Mouse (Mus musculus) limb, embryonic 11.5 days (tissue): Measurements from ENCODE around the gene Epb41l1. TPM values are rescaled to one million over a fixed set of nuclear protein-coding genes. Genes with fewer than 3 reads are reported as not detected.
"Not testable (repeated sequence)": the region's sequence is repeated elsewhere in the genome, so short reads cannot be mapped to it uniquely, and the experiment has no call there.

Experiments
- ATAC-seq: fragments of 200-750 bp; cut with Nextera tagmentation; 2 replicates; pipeline ENCODE4 v1.8.0; 2017; ENCODE audit warnings: low read depth; ENCODE audit not compliant: insufficient number of reproducible peaks, low FRiP score, low TSS enrichment
- DNase-seq: peaks from one replicate; pipeline ENCODE4 v3.0.0-alpha.2; 2015; ENCODE audit warnings: low spot score
- H3K27ac ChIP-seq: fragments of 300-500 bp; sonication (generic); replicated peaks from 2 replicates; pipeline ENCODE4 v1.5.1; 2014; ENCODE audit warnings: low read depth, mild to moderate bottlenecking, low read length
- H3K27me3 ChIP-seq: fragments of 300-500 bp; sonication (generic); 2 replicates; pipeline ENCODE4 v1.6.1; 2014; ENCODE audit warnings: mild to moderate bottlenecking, low read length, mixed read lengths; ENCODE audit not compliant: control insufficient read depth, insufficient read depth
- H3K36me3 ChIP-seq: fragments of 300-500 bp; sonication (generic); 2 replicates; pipeline ENCODE4 v1.6.1; 2014; ENCODE audit warnings: mild to moderate bottlenecking, low read length, moderate library complexity, mixed read lengths; ENCODE audit not compliant: control insufficient read depth, insufficient read depth
- H3K4me1 ChIP-seq: fragments of 300-500 bp; sonication (generic); 2 replicates; pipeline ENCODE4 v1.6.1; 2014; ENCODE audit warnings: low read length, mixed read lengths; ENCODE audit not compliant: control insufficient read depth, insufficient read depth
- H3K4me2 ChIP-seq: fragments of 300-500 bp; sonication (generic); 2 replicates; pipeline ENCODE4 v1.6.1; 2014; ENCODE audit warnings: low read depth, mild to moderate bottlenecking, moderate library complexity; ENCODE audit not compliant: severe bottlenecking
- H3K4me3 ChIP-seq: fragments of 300-500 bp; sonication (generic); 2 replicates; pipeline ENCODE4 v1.5.1; 2014; ENCODE audit warnings: low read depth, low read length
- H3K9ac ChIP-seq: fragments of 300-500 bp; sonication (generic); 2 replicates; pipeline ENCODE4 v1.6.1; 2014; ENCODE audit warnings: mild to moderate bottlenecking, low read length
- H3K9me3 ChIP-seq: fragments of 300-500 bp; sonication (generic); 2 replicates; pipeline ENCODE4 v1.6.1; 2016; ENCODE audit warnings: low read length; ENCODE audit not compliant: control insufficient read depth
- WGBS: fragments of 180-500 bp; shearing (Covaris S2); extraction: QIAGEN DNeasy Blood & Tissue Kit; methylation state at CpG from one replicate; pipeline ENCODE4 v1.1.7; 2014; 5-methylcytosine and 5-hydroxymethylcytosine counted together
- polyA plus RNA-seq: library from polyadenylated mRNA; unstranded; fragments of >200 nt; fragmentation: Nextera tagmentation; extraction: Ambion mirVana; gene quantifications from 2 replicates; pipeline ENCODE4 v1.2.1, GENCODE M21; 2014

Epb41l1 gene
- 2.1 and 2.2 TPM in 2 replicates for polyA plus RNA-seq

GRCm38 (mm10) chr2:156420694-156421380, at the start of gene Epb41l1:
Gene Epb41l1, plus strand, starts transcription at chr2:156420909.
- Histone ChIP-seq H3K4me2 (peak within 1 kb of the TSS; percentile 97), H3K4me1 (peaks cover 8% of the 10 kb centered on the region; the same call in 1 of the 2 replicates), H3K36me3 (no peaks in the 10 kb centered on the region), H3K27me3 (peaks cover 43% of the 10 kb centered on the region), H3K9ac (peak within 1 kb of the TSS; percentile 72), H3K27ac (no peak within 1 kb of the TSS), H3K4me3 (peak within 1 kb of the TSS; percentile 65), H3K9me3 (no peaks in the 10 kb centered on the region)
- WGBS, result 1% methylated on average over 66 of the region's 76 CpGs
- DNase-seq, result peak; percentile 70
- peak; percentile 55; the same call in 1 of the 2 replicates for ATAC-seq

- no peaks in the 10 kb centered on the region for H3K36me3 ChIP-seq
- H3K27me3 ChIP-seq, result no peaks in the 10 kb centered on the region
- no peaks in the 10 kb centered on the region for H3K4me1 ChIP-seq
- no peak for ATAC-seq
- H3K9ac ChIP-seq, result no peak overlapping the region
- no peak overlapping the region for H3K4me2 ChIP-seq
- WGBS, result 83% methylated on average over 7 of the region's 7 CpGs
- no peak overlapping the region for H3K4me3 ChIP-seq
- no peaks in the 10 kb centered on the region for H3K9me3 ChIP-seq
- H3K27ac ChIP-seq, result no peak overlapping the region
- no peak for DNase-seq
Measured at GRCm38 (mm10) chr2:156376956-156377355, 43.8 kb upstream of the Epb41l1 start.

GRCm38 (mm10) chr2:156379929-156380328, 40.8 kb upstream of the Epb41l1 start:
- DNase-seq (no peak), ATAC-seq (no peak)
- WGBS, result 93% methylated on average over 10 of the region's 10 CpGs
- Histone ChIP-seq H3K27me3 (no peaks in the 10 kb centered on the region), H3K36me3 (no peaks in the 10 kb centered on the region), H3K9ac (no peak overlapping the region), H3K4me1 (no peaks in the 10 kb centered on the region), H3K27ac (no peak overlapping the region), H3K4me3 (no peak overlapping the region), H3K4me2 (no peak overlapping the region), H3K9me3 (no peaks in the 10 kb centered on the region)

- no peak for DNase-seq
- no peaks in the 10 kb centered on the region for H3K4me1 ChIP-seq
- 70% methylated on average over 4 of the region's 4 CpGs for WGBS
Measured at GRCm38 (mm10) chr2:156381350-156381749, 39.4 kb upstream of the Epb41l1 start.

GRCm38 (mm10) chr2:156392461-156393154, 28.1 kb upstream of the Epb41l1 start:
- not testable (repeated sequence) for H3K36me3 ChIP-seq, H3K27ac ChIP-seq
- WGBS, result 0% methylated on average over 1 of the region's 63 CpGs

More at GRCm38 (mm10) chr2:156381350-156381749, 39.4 kb upstream of the Epb41l1 start:
- no peaks in the 10 kb centered on the region for H3K27me3 ChIP-seq
- no peak overlapping the region for H3K4me3 ChIP-seq
- H3K9me3 ChIP-seq, result no peaks in the 10 kb centered on the region
- H3K36me3 ChIP-seq, result no peaks in the 10 kb centered on the region
- H3K4me2 ChIP-seq, result no peak overlapping the region
- no peak overlapping the region for H3K9ac ChIP-seq
- H3K27ac ChIP-seq, result no peak overlapping the region
- no peak for ATAC-seq

GRCm38 (mm10) chr2:156393155-156393828, 27.4 kb upstream of the Epb41l1 start:
- no peaks in the 10 kb centered on the region for H3K27me3 ChIP-seq
- H3K4me3 ChIP-seq, result peak overlapping the region; percentile 34; the same call in 1 of the 2 replicates
- WGBS, result 66% methylated on average over 5 of the region's 5 CpGs
- no peaks in the 10 kb centered on the region for H3K36me3 ChIP-seq
- H3K27ac ChIP-seq, result no peak overlapping the region
- H3K9me3 ChIP-seq, result no peaks in the 10 kb centered on the region
- DNase-seq (no peak), ATAC-seq (no peak)
- no peak overlapping the region for H3K9ac ChIP-seq
- no peak overlapping the region; the same call in 1 of the 2 replicates for H3K4me2 ChIP-seq
- no peaks in the 10 kb centered on the region for H3K4me1 ChIP-seq

More at GRCm38 (mm10) chr2:156392461-156393154, 28.1 kb upstream of the Epb41l1 start:
- not testable (repeated sequence) for H3K27me3 ChIP-seq, H3K9ac ChIP-seq, H3K4me1 ChIP-seq, H3K4me2 ChIP-seq, H3K9me3 ChIP-seq
- peak overlapping the region; percentile 34 for H3K4me3 ChIP-seq
- DNase-seq (peak; percentile 84), ATAC-seq (peak; percentile 89)

- no peaks in the 10 kb centered on the region for H3K9me3 ChIP-seq
Measured at GRCm38 (mm10) chr2:156394282-156394681, 26.4 kb upstream of the Epb41l1 start.

GRCm38 (mm10) chr2:156396096-156396495, 24.6 kb upstream of the Epb41l1 start:
- Histone ChIP-seq H3K9me3 (no peaks in the 10 kb centered on the region), H3K36me3 (no peaks in the 10 kb centered on the region), H3K4me3 (no peak overlapping the region), H3K9ac (no peak overlapping the region), H3K4me1 (peaks cover 3% of the 10 kb centered on the region; the same call in 1 of the 2 replicates), H3K4me2 (no peak overlapping the region), H3K27me3 (no peaks in the 10 kb centered on the region), H3K27ac (no peak overlapping the region)
- DNase-seq, result no peak
- no peak for ATAC-seq
- WGBS, result 70% methylated on average over 2 of the region's 2 CpGs

More at GRCm38 (mm10) chr2:156394282-156394681, 26.4 kb upstream of the Epb41l1 start:
- Histone ChIP-seq H3K4me1 (no peaks in the 10 kb centered on the region), H3K4me2 (no peak overlapping the region), H3K27ac (no peak overlapping the region), H3K9ac (no peak overlapping the region), H3K4me3 (no peak overlapping the region), H3K27me3 (no peaks in the 10 kb centered on the region), H3K36me3 (no peaks in the 10 kb centered on the region)
- DNase-seq (no peak), ATAC-seq (no peak)
- 86% methylated on average over 4 of the region's 4 CpGs for WGBS
